Comparison of ENCODE assay signal across 10 mouse cellular contexts in the genomic region with DNA sequence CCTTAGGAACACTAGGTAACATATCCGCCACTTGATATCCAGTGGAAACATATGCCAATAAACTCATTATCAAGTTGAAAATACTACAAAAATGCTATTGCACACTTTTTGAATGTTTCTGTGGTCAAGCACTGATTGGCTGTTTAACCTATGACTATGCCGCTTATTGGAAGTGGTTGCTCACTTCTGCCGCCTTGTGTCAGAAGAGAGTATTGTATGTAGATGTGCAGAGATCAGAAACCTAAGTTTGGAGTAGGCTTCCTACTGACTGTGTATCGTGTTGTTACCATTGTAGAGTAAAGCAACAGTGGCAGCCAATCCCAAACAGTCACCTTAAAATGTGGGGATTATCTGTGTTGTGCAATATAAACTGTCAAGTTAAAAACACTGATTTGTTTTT.
DNase-seq lines count a peak whose midpoint lies in the region; ATAC-seq and TF ChIP-seq lines count a peak whose summit lies in the region.
"Had no signal": no experiment of that assay in that cellular context is flagged by ENCODE, and none has a peak within 500 bp of the region (broad histone marks: within the 10 kb centered on the region; RNA-seq: fewer than 3 reads in every experiment).

No protein-coding gene starts in this region.

- no peak overlapping the region for H3K9ac ChIP-seq in kidney, embryonic 15.5 days
- H3K9ac ChIP-seq: liver, embryonic 15.5 days had no signal

- DNase-seq in kidney, adult 9 months = peak; percentile 7
- peak; percentile 74 for DNase-seq in CD4-positive, CD25-positive, alpha-beta regulatory T cell, adult 2 months (ENCODE audit: low read depth, low spot score)
- DNase-seq in testis, postnatal 14 days (ENCODE audit: low spot score) = no peak
- DNase-seq in urinary bladder, postnatal 36 days (ENCODE audit: low spot score in 2 of 2) = no peak
- DNase-seq: cerebellum, adult 9-11 months had no signal

- ATAC-seq in kidney, embryonic 15.5 days (replicated peaks; ENCODE audit: low FRiP score) = no peak
- ATAC-seq in inflammation-experienced regulatory T-cells, adult 6 months = peak; percentile 82
- ATAC-seq: hindbrain, postnatal 0 days had no signal

- no peaks in the 10 kb centered on the region for H3K27me3 ChIP-seq in kidney, embryonic 15.5 days
- no peaks in the 10 kb centered on the region for H3K27me3 ChIP-seq in E14TG2a.4 (ENCODE audit: insufficient read depth, low read length)
- H3K27me3 ChIP-seq: liver, embryonic 15.5 days had no signal

- no peaks in the 10 kb centered on the region for H3K9me3 ChIP-seq in kidney, embryonic 15.5 days (replicated peaks)
- H3K9me3 ChIP-seq in E14TG2a.4 (ENCODE audit: low read length) = peaks cover 54% of the 10 kb centered on the region
- H3K9me3 ChIP-seq: liver, embryonic 15.5 days had no signal

- H3K4me3 ChIP-seq in kidney, embryonic 15.5 days (replicated peaks) = no peak overlapping the region
- H3K4me3 ChIP-seq in E14TG2a.4 (replicated peaks; ENCODE audit: low read length) = no peak overlapping the region
- H3K4me3 ChIP-seq: liver, embryonic 15.5 days had no signal

- H3K27ac ChIP-seq in kidney, embryonic 15.5 days = no peak overlapping the region
- H3K27ac ChIP-seq: hindbrain, postnatal 0 days; liver, embryonic 15.5 days had no signal

- TF ChIP-seq CTCF in E14TG2a.4 (conservative IDR thresholded peaks at IDR 0.05; ENCODE audit: low read length) = peak; percentile 20; the same call in 1 of the 2 replicates

- WGBS in kidney, embryonic 15.5 days = 88% methylated on average over 4 of the region's 4 CpGs

- H3K4me1 ChIP-seq in kidney, embryonic 15.5 days = no peaks in the 10 kb centered on the region
- no peaks in the 10 kb centered on the region for H3K4me1 ChIP-seq in E14TG2a.4 (replicated peaks; ENCODE audit: low read depth, low read length)
- H3K4me1 ChIP-seq: liver, embryonic 15.5 days had no signal

- no peaks in the 10 kb centered on the region for H3K36me3 ChIP-seq in kidney, embryonic 15.5 days
- H3K36me3 ChIP-seq in E14TG2a.4 (ENCODE audit: insufficient read depth, low read length) = no peaks in the 10 kb centered on the region; the same call in 1 of the 2 replicates
- H3K36me3 ChIP-seq: liver, embryonic 15.5 days had no signal

- no peak overlapping the region for H3K4me2 ChIP-seq in kidney, embryonic 15.5 days
- H3K4me2 ChIP-seq: liver, embryonic 15.5 days had no signal

Comparison
In these comparisons a context has a peak if more than half of its experiments do, and no peak if none do; other contexts are left out.
1. DNase-seq: peak in kidney, adult 9 months (single experiment) and CD4-positive, CD25-positive, alpha-beta regulatory T cell, adult 2 months (single experiment); none in testis, postnatal 14 days (single experiment) and urinary bladder, postnatal 36 days (0 of 2).